Mouse (Mus musculus): ENCODE measurements around the gene Pld6.

Pld6 gene

GRCm38 (mm10) chr11:59787199-59787781 is at the start of gene Pld6:
Gene Pld6, minus strand, starts transcription at chr11:59787645.
- DNase-seq (ENCODE audit: low spot score in 2 of 2), result peak in 1 of 2 experiments; percentile 22

DNA sequence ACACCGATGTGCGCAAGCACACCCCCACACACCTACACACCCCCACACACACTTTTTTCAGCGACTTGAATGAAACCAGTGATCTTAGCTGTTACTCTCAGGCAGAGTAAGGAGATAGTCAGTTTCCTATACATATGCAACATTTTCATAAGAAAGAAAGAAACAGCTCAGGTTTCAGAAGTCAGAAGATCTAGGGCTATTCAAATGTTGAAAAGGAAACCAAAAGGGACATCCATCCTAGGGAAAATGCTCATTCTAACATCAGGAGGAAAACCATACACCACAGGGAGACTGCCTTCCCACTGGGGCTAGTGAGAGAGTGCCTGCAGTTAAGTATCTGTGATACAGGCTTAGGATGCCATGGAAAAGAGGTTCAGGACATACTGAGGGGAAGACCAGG is 34.2 kb upstream of the Pld6 start:
- DNase-seq (ENCODE audit: low spot score in 2 of 2), result no peak

DNA sequence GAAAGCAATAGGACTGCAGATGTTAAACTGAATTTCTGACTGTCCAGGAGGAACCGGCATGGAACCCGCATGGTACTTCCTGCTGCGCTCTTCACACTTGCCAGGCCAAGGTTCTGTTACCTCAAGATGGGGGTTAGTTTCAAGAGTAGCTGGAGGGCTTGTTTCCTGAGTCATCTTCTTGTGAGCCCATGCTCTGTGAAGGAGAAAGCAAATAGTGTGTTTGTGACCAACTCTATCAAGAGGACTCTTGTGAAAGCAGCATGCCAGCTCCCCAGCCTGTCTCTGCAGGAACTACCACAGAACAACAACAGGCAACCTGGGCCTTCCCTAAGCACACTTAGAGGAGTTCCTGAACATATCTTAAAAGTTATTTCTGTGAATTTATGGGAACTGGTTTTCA is 30.5 kb upstream of the Pld6 start:
- no peak for DNase-seq (ENCODE audit: low spot score in 2 of 2)

GRCm38 (mm10) chr11:59815482-59816065 is 28.1 kb upstream of the Pld6 start:
- DNase-seq (ENCODE audit: low spot score in 2 of 2), result no peak

DNA sequence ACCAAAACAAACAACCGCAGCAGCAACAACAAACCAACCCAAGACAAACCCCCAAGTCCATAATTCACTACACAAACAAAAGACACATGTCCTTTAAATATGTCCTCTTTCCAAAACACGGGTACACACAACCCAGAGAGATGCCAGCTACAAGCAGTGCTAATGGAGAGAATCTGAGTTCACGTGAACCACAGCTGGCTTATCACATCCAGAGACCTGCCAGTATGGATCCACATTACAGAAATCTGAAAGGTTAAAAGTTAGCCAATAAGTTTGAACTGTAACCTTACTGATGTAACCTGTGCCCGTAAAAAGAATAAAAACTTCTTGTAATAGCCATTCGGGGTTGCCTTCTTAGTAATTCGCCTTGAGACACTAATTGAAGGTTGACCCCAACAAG is 27.5 kb upstream of the Pld6 start:
- DNase-seq (ENCODE audit: low spot score in 2 of 2), result no peak

DNA sequence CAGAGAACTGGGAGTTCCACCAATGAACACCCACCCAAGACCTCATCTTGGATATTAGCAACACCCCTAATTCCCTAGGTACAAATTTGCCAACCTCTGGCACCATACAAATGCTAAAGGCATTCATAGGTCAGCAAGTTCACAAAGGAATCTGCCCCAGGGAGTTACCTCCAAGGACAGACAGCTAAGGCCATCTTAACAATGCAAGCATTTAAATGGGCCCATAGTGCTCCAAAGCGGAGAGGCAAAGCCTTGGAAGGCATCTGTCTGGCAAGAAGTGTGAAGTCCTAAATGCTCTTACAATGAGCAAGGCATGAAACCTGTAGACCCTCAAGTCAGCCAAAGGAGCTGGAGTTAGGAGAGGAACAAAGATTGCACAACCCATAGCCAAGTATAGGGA is 26.9 kb upstream of the Pld6 start:
- DNase-seq (ENCODE audit: low spot score in 2 of 2), result no peak

DNA sequence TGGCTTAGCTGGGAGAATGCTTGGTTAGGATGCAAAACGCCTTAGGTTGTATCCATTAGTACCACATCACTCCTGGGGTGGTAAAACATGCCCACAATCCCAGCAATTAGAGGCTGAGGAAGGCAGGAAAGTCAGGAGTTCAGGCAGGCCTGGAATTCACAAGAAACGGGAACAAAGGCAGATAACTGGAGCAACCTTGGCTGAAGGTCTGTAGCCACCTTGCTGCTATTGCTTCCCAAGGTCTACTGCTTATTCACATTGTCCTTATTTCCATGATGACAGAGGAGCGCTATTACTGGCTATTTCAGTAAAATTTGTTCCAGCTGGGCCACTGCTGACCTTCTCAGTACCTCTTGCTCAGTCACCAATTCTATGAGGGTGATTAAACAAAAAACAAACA is 25.8 kb upstream of the Pld6 start:
- DNase-seq (ENCODE audit: low spot score in 2 of 2), result no peak

DNA sequence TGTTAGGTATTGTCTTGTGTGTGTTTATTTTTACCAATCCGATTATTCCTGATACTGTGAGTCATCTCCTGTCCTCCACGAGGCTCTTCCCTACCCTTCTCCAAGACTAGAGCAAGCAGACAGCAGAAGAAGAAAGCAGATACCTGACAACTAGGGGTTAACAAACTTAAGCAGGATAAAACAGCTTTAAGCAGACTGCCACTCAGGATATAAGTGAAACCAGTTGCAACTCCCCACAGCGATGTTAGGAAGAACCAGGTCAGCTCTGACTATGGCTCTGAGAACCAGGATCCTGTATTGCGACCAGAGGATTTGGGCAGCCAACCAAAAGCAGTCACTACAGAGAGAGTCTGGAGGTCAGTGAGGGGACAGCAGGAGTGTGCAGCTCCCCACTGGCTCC is 23.8 kb upstream of the Pld6 start:
- DNase-seq (ENCODE audit: low spot score in 2 of 2), result no peak

- no peak for DNase-seq (ENCODE audit: low spot score in 2 of 2)
Observed at GRCm38 (mm10) chr11:59810480-59811158, 23.2 kb upstream of the Pld6 start.

DNA sequence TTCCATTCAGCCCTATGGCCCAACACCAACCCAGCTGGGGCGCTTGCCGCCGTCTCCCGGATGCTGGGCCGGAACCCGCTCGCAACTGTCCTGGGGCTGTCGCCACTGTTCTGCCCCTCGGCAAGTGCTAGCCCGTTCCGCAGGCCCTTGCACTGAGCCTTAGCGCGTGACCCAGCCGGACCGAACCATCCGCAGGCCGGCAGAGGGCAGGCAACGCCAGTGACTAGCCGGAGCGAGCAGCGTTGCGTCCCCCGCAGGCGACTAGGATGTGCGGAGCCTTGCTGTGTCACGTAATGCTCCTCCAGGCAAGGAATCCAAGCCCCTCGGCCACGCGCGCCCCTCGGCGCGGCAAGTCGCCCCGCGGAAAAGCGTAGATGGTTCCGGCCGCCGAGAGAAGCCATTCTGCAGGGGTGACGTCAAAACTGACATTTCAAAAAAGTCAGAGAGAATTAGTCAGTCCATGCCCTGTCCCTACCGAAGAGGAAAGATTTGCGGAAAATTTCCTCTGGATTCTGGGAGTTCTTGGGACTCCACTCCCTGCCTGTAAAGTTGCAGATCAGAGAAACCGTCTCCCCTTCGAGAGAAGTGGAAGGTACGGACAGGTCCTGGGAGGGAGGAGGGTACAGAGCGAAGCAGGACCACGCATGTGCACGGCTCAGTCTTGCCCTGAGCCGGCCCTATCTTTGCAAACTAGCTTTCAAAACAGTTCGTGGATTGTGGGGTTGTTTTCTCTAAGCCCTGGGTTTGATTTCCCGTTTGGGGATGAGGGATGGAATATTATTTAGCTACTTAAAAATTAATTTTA is 22.4 kb upstream of the Pld6 start, which contains the start of gene Flcn:
Gene Flcn, minus strand, starts transcription at position 347 of the 805 bp plus-strand sequence.
- DNase-seq (ENCODE audit: low spot score in 2 of 2), result peak; percentile 61 to 86

- no peak for DNase-seq (ENCODE audit: low spot score in 2 of 2)
Observed at GRCm38 (mm10) chr11:59809071-59809669, 21.7 kb upstream of the Pld6 start.

DNA sequence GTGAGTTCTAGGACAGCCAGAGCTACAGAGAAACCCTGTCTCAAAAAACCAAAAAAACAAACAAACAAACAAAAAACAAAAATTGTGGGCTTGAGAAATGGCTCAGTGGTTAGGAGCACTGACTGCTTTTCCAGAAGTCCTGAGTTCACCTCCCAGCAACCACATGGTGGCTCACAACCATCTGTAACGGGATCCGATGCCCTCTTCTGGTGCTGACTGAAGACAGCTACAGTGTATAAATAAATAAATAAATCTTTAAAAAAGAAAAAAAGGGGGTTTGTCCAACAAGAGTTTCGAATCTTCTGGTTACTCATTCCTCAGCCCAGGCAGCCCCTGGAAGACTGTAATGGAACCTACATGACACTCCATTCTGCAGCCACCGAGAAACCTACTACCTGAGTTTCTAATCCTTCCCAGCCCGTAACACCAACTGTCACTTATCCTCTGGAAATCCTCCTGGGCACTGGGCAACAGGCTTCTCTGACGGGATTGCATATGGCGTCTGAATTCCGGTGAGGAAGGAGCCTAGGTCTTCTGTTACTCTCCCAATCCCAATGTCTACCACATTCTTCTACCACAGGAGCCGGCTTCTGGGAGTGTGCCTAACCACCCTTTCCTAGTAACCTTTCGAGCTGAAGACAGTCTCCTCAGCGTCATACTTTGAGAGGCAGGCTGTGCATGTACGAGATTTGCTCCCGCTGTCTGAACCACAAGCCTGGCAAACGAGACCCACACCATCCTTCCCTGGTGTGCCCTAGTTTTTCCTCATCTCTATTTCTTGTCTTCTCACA is 20.9 kb upstream of the Pld6 start:
- no peak for DNase-seq (ENCODE audit: low spot score in 2 of 2)

DNA sequence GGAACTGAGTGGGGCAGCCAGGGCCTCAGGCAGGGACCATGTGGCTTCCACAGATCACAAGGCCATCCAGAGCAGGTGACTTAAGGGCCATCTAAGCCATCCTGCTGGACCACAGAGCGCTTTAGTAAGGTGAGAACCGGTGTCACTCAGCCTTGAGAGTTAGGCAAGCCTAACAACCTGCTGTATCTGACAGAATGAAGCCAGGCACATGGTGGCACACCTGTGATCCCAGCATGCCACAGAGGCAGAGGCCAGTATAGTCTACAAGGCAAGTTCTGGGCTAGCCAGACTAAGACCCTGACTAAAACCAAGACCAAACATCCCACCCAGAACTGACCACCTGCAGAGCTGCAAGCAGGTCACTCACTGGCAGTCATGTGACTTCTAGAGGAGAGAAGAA is 18.2 kb upstream of the Pld6 start:
- DNase-seq (ENCODE audit: low spot score in 2 of 2), result no peak

GRCm38 (mm10) chr11:59805256-59805655 is 17.8 kb upstream of the Pld6 start:
- DNase-seq (ENCODE audit: low spot score in 2 of 2), result no peak

GRCm38 (mm10) chr11:59804409-59805110 is 17.1 kb upstream of the Pld6 start:
- DNase-seq (ENCODE audit: low spot score in 2 of 2), result no peak

- no peak for DNase-seq (ENCODE audit: low spot score in 2 of 2)
Observed at GRCm38 (mm10) chr11:59803516-59803915, 16.1 kb upstream of the Pld6 start.

GRCm38 (mm10) chr11:59801881-59802280 is 14.4 kb upstream of the Pld6 start:
- no peak for DNase-seq (ENCODE audit: low spot score in 2 of 2)

GRCm38 (mm10) chr11:59800412-59800811 is 13.0 kb upstream of the Pld6 start:
- DNase-seq (ENCODE audit: low spot score in 2 of 2), result no peak

DNA sequence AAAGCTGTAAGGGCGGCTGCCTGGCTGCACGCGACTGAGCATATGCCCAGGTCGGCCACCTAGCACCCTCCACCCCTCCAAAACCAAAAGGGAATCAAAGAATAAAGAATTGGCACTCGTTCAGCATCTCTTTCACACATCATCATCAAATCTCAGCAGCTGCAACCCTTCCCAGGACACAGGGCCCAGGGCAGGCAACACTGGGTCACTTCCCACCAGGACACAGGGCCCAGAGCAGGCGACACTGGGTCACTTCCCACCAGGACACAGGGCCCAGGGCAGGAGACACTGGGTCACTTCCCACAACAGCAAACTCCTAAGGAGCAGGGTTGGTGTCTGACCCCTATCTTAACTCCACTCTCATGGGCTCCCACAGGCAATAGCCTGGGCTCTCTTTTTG is 5.9 kb upstream of the Pld6 start:
- no peak for DNase-seq (ENCODE audit: low spot score in 2 of 2)

DNA sequence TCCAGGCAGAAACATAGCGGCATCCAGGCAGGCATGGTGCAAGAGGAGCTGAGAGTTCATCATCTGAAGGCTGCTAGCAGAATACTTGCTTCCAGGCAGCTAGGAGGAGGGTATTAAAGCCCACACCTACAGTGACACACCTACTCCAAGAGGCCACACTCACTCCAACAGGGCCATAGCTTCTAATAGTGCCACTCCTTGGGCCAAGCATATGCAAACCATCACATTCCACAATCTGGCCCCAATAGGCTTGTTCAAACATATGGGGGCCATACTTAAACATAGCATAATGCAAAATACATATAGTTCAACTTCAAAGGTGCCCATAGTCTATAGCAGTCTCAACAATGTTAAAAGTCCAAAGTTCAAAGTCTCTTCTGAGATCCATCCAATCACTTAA is 1.9 kb upstream of the Pld6 start:
- no peak for DNase-seq (ENCODE audit: low spot score in 2 of 2)

Data from left cerebral cortex, adult 9 months (tissue).